Mouse (Mus musculus): ENCODE measurements around the gene 1700010B08Rik. TPM values are rescaled to one million over a fixed set of nuclear protein-coding genes. Genes with fewer than 3 reads are reported as not detected.
"Not testable (repeated sequence)": the region's sequence is repeated elsewhere in the genome, so short reads cannot be mapped to it uniquely, and the experiment has no call there.

Gene 1700010B08Rik
- polyA plus RNA-seq (2015; fragmentation: Nextera tagmentation; extraction: Ambion mirVana): not detected in 2 replicates

- not testable (repeated sequence) for H3K4me1 ChIP-seq (replicated peaks; ENCODE audit: control insufficient read depth, insufficient read depth, low read length); H3K27me3 ChIP-seq (replicated peaks; ENCODE audit: control insufficient read depth, insufficient read depth, low read length); H3K4me2 ChIP-seq (replicated peaks; ENCODE audit: low read depth); H3K9me3 ChIP-seq (ENCODE audit: control insufficient read depth); H3K27ac ChIP-seq (ENCODE audit: low read depth, low read length); H3K36me3 ChIP-seq (ENCODE audit: control insufficient read depth, insufficient read depth); ATAC-seq; H3K9ac ChIP-seq (ENCODE audit: low read depth, low read length); H3K4me3 ChIP-seq (ENCODE audit: low read depth, low read length)
- WGBS: 90% methylated on average over 6 of the region's 7 CpGs
Observed at GRCm38 (mm10) chr2:173719115-173719514, at the start of gene 1700010B08Rik. Gene 1700010B08Rik (plus strand): TSS chr2:173719415.

GRCm38 (mm10) chr2:173672328-173672896 is 46.8 kb upstream of the 1700010B08Rik start:
- Histone ChIP-seq H3K9me3 (ENCODE audit: control insufficient read depth) (no peaks in the 10 kb centered on the region), H3K27ac (ENCODE audit: low read depth, low read length) (no peak overlapping the region), H3K4me2 (replicated peaks; ENCODE audit: low read depth) (no peak overlapping the region), H3K9ac (ENCODE audit: low read depth, low read length) (no peak overlapping the region), H3K4me3 (ENCODE audit: low read depth, low read length) (no peak overlapping the region), H3K27me3 (replicated peaks; ENCODE audit: control insufficient read depth, insufficient read depth, low read length) (no peaks in the 10 kb centered on the region), H3K36me3 (ENCODE audit: control insufficient read depth, insufficient read depth) (peaks cover 10% of the 10 kb centered on the region; the same call in 1 of the 2 replicates), H3K4me1 (replicated peaks; ENCODE audit: control insufficient read depth, insufficient read depth, low read length) (0 out of 2 replicates have a peak, but pooled peaks cover 8% of the 10 kb centered on the region)
- no peak for ATAC-seq
- no peak for TF ChIP-seq CTCF (IDR thresholded peaks at IDR 0.05; ENCODE audit: low read depth)
- WGBS: 60% methylated on average over 2 of the region's 2 CpGs

GRCm38 (mm10) chr2:173673469-173673868 is 45.7 kb upstream of the 1700010B08Rik start:
- Histone ChIP-seq H3K9ac (ENCODE audit: low read depth, low read length) (no peak overlapping the region), H3K27ac (ENCODE audit: low read depth, low read length) (no peak overlapping the region), H3K27me3 (replicated peaks; ENCODE audit: control insufficient read depth, insufficient read depth, low read length) (no peaks in the 10 kb centered on the region), H3K4me2 (replicated peaks; ENCODE audit: low read depth) (no peak overlapping the region), H3K9me3 (ENCODE audit: control insufficient read depth) (no peaks in the 10 kb centered on the region), H3K36me3 (ENCODE audit: control insufficient read depth, insufficient read depth) (peaks cover 7% of the 10 kb centered on the region; the same call in 1 of the 2 replicates), H3K4me1 (replicated peaks; ENCODE audit: control insufficient read depth, insufficient read depth, low read length) (0 out of 2 replicates have a peak, but pooled peaks cover 8% of the 10 kb centered on the region), H3K4me3 (ENCODE audit: low read depth, low read length) (no peak overlapping the region)
- 83% methylated on average over 1 of the region's 1 CpGs for WGBS
- no peak for TF ChIP-seq CTCF (IDR thresholded peaks at IDR 0.05; ENCODE audit: low read depth)
- no peak for ATAC-seq

GRCm38 (mm10) chr2:173678593-173678992 is 40.6 kb upstream of the 1700010B08Rik start:
- no peak overlapping the region for H3K9ac ChIP-seq (ENCODE audit: low read depth, low read length)
- no peaks in the 10 kb centered on the region for H3K9me3 ChIP-seq (ENCODE audit: control insufficient read depth)
- peak; percentile 83 for ATAC-seq
- WGBS: 68% methylated on average over 2 of the region's 2 CpGs
- H3K27ac ChIP-seq (ENCODE audit: low read depth, low read length): no peak overlapping the region
- H3K27me3 ChIP-seq (replicated peaks; ENCODE audit: control insufficient read depth, insufficient read depth, low read length): no peaks in the 10 kb centered on the region
- H3K36me3 ChIP-seq (ENCODE audit: control insufficient read depth, insufficient read depth): 0 out of 2 replicates have a peak, but pooled peaks cover 4% of the 10 kb centered on the region
- H3K4me2 ChIP-seq (replicated peaks; ENCODE audit: low read depth): no peak overlapping the region
- H3K4me1 ChIP-seq (replicated peaks; ENCODE audit: control insufficient read depth, insufficient read depth, low read length): no peaks in the 10 kb centered on the region
- no peak overlapping the region for H3K4me3 ChIP-seq (ENCODE audit: low read depth, low read length)
- no peak for TF ChIP-seq CTCF (IDR thresholded peaks at IDR 0.05; ENCODE audit: low read depth)

GRCm38 (mm10) chr2:173679217-173679616 is 40.0 kb upstream of the 1700010B08Rik start:
- H3K36me3 ChIP-seq (ENCODE audit: control insufficient read depth, insufficient read depth): 0 out of 2 replicates have a peak, but pooled peaks cover 7% of the 10 kb centered on the region
- no peak for TF ChIP-seq CTCF (IDR thresholded peaks at IDR 0.05; ENCODE audit: low read depth)
- H3K27ac ChIP-seq (ENCODE audit: low read depth, low read length): no peak overlapping the region
- H3K9ac ChIP-seq (ENCODE audit: low read depth, low read length): no peak overlapping the region
- H3K4me2 ChIP-seq (replicated peaks; ENCODE audit: low read depth): no peak overlapping the region
- H3K4me1 ChIP-seq (replicated peaks; ENCODE audit: control insufficient read depth, insufficient read depth, low read length): no peaks in the 10 kb centered on the region
- no peaks in the 10 kb centered on the region for H3K9me3 ChIP-seq (ENCODE audit: control insufficient read depth)
- H3K27me3 ChIP-seq (replicated peaks; ENCODE audit: control insufficient read depth, insufficient read depth, low read length): no peaks in the 10 kb centered on the region
- 42% methylated on average over 3 of the region's 3 CpGs for WGBS
- no peak overlapping the region for H3K4me3 ChIP-seq (ENCODE audit: low read depth, low read length)
- ATAC-seq: no peak

GRCm38 (mm10) chr2:173680153-173680552 is 39.1 kb upstream of the 1700010B08Rik start:
- 77% methylated on average over 1 of the region's 1 CpGs for WGBS
- H3K27me3 ChIP-seq (replicated peaks; ENCODE audit: control insufficient read depth, insufficient read depth, low read length): no peaks in the 10 kb centered on the region
- ATAC-seq: no peak

More at GRCm38 (mm10) chr2:173680153-173680552, 39.1 kb upstream of the 1700010B08Rik start:
- TF ChIP-seq CTCF (IDR thresholded peaks at IDR 0.05; ENCODE audit: low read depth): no peak
- H3K9ac ChIP-seq (ENCODE audit: low read depth, low read length): no peak overlapping the region
- 0 out of 2 replicates have a peak, but pooled peaks cover 4% of the 10 kb centered on the region for H3K36me3 ChIP-seq (ENCODE audit: control insufficient read depth, insufficient read depth)
- H3K4me1 ChIP-seq (replicated peaks; ENCODE audit: control insufficient read depth, insufficient read depth, low read length): no peaks in the 10 kb centered on the region
- H3K4me2 ChIP-seq (replicated peaks; ENCODE audit: low read depth): no peak overlapping the region
- H3K27ac ChIP-seq (ENCODE audit: low read depth, low read length): no peak overlapping the region
- H3K4me3 ChIP-seq (ENCODE audit: low read depth, low read length): no peak overlapping the region
- H3K9me3 ChIP-seq (ENCODE audit: control insufficient read depth): no peaks in the 10 kb centered on the region
